Mouse (Mus musculus): Measurements from ENCODE around the gene Bbx.

DNA sequence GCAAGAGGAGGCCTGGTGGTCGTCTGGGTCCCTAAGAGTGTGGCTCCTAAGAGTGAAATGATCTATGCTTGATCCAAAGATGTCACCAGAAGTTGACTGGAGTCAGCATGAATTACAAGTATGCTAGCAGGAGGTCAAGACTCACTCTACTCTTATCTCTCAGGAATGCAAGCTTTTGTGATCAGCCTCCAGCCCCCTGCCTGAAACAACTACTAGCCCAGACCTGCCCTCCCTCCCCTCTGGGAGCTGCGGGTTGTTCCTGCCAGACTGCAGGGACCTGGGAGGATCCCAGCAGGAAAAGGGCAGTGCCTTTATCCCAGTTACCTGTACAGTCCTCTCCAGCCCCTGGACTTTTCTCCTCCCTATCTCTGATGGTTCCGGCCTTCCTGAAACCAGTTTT, 27.0 kb upstream of the Bbx start:
- no peak for TF ChIP-seq CTCF (IDR thresholded peaks at IDR 0.05; ENCODE audit: low read depth, low read length)
- TF ChIP-seq TAL1 (conservative IDR thresholded peaks at IDR 0.05; ENCODE audit: low read depth, low read length): no peak
- TF ChIP-seq POLR2AphosphoS5 (IDR thresholded peaks at IDR 0.05; ENCODE audit: insufficient replicate concordance, low read depth, low read length): no peak
- no peak for TF ChIP-seq GATA1 (IDR thresholded peaks at IDR 0.05; ENCODE audit: borderline replicate concordance, low read length)
- no peak for TF ChIP-seq GATA2 (IDR thresholded peaks at IDR 0.05; ENCODE audit: borderline replicate concordance, low read depth, low read length)
